Mouse (Mus musculus) neural tube, embryonic 11.5 days (tissue): ENCODE results near the gene Gm17490. TPM values are rescaled to one million over a fixed set of nuclear protein-coding genes. Genes with fewer than 3 reads are reported as not detected.

Experiments
- ATAC-seq: fragments of 200-750 bp; cut with Nextera tagmentation; 2 replicates; pipeline ENCODE4 v1.8.0; 2017; ENCODE audit warnings: moderate number of reproducible peaks, mild to moderate bottlenecking, moderate TSS enrichment, moderate library complexity; ENCODE audit not compliant: insufficient read depth, low FRiP score, low TSS enrichment
- DNase-seq: peaks from one replicate; pipeline ENCODE4 v3.0.0-alpha.2; 2015; ENCODE audit warnings: low spot score
- H3K27ac ChIP-seq: fragments of 300-500 bp; sonication (generic); 2 replicates; pipeline ENCODE4 v1.5.1; 2014; ENCODE audit warnings: low read depth, mild to moderate bottlenecking, low read length
- H3K27me3 ChIP-seq: fragments of 300-500 bp; sonication (generic); 2 replicates; pipeline ENCODE4 v1.6.1; 2014; ENCODE audit warnings: mild to moderate bottlenecking, low read length, mixed read lengths; ENCODE audit not compliant: control insufficient read depth, insufficient read depth
- H3K36me3 ChIP-seq: fragments of 300-500 bp; sonication (generic); 2 replicates; pipeline ENCODE4 v1.6.1; 2014; ENCODE audit warnings: mild to moderate bottlenecking, low read length, moderate library complexity, mixed read lengths; ENCODE audit not compliant: control insufficient read depth, insufficient read depth
- H3K4me1 ChIP-seq: fragments of 300-500 bp; sonication (generic); 2 replicates; pipeline ENCODE4 v1.6.1; 2014; ENCODE audit warnings: low read length, mixed read lengths; ENCODE audit not compliant: control insufficient read depth, insufficient read depth
- H3K4me2 ChIP-seq: fragments of 300-500 bp; sonication (generic); 2 replicates; pipeline ENCODE4 v1.6.1; 2014; ENCODE audit warnings: low read depth, mild to moderate bottlenecking, moderate library complexity
- H3K4me3 ChIP-seq: fragments of 300-500 bp; sonication (generic); 2 replicates; pipeline ENCODE4 v1.5.1; 2014; ENCODE audit warnings: low read depth, low read length
- H3K9ac ChIP-seq: fragments of 300-500 bp; sonication (generic); 2 replicates; pipeline ENCODE4 v1.6.1; 2014; ENCODE audit warnings: mild to moderate bottlenecking, low read length
- H3K9me3 ChIP-seq: fragments of 300-500 bp; sonication (generic); 2 replicates; pipeline ENCODE4 v1.6.1; 2016; ENCODE audit warnings: low read length; ENCODE audit not compliant: control insufficient read depth
- WGBS: fragments of 180-500 bp; shearing (Covaris S2); extraction: QIAGEN DNeasy Blood & Tissue Kit; methylation state at CpG from one replicate; pipeline ENCODE4 v1.1.7; 2014; 5-methylcytosine and 5-hydroxymethylcytosine counted together
- polyA plus RNA-seq: library from polyadenylated mRNA; unstranded; fragments of >200 nt; fragmentation: Nextera tagmentation; extraction: Ambion mirVana; gene quantifications from 2 replicates; pipeline ENCODE4 v1.2.1, GENCODE M21; 2014

Gm17490 gene
- not detected in 2 replicates for polyA plus RNA-seq

DNA sequence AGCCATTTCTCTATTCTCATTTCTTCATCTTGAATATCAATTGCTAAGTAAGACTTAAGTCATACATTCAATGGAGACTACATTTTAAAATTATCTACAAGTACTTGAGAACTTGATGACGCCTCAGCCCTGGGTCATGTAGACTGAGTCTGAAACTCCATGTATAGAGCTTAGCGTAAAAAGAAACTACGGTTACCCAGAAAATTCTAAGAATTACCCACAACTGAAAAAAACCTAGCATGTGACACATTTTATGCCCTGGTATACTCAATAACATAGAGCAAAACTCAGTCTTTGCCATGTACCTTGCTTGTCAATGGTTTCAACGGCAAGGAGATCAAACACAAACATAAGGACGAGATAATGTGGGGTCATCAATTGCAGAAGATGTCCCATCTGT, at the start of gene Gm17490:
Gene Gm17490, minus strand, starts transcription at position 375 of the 400 bp plus-strand sequence.
- Histone ChIP-seq H3K36me3 (no peaks in the 10 kb centered on the region), H3K27me3 (no peaks in the 10 kb centered on the region), H3K9ac (no peak within 1 kb of the TSS), H3K4me2 (no peak within 1 kb of the TSS), H3K9me3 (no peaks in the 10 kb centered on the region), H3K27ac (no peak within 1 kb of the TSS), H3K4me3 (no peak within 1 kb of the TSS), H3K4me1 (no peaks in the 10 kb centered on the region)
- DNase-seq (no peak), ATAC-seq (no peak)
- WGBS: 89% methylated on average over 5 of the region's 5 CpGs

DNA sequence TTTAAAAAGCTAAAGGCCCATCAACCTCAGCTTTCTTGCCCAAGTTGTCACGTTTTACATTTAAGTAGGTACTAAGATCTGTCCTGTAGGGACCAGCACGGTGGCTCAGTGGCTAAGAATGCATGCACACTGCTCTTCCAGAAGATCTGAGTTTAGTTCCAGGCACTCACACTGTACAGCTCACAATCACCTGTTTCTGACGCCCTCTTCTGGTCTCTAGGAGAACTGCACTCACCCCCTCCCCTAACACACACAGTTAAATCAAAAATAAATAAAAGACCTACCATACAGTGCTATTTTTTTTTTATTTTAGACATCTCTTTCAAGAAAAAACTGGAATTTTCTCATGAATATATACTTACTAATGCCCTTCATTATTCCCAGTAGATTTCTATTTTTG, 46.1 kb upstream of the Gm17490 start:
- 26% methylated on average over 3 of the region's 3 CpGs for WGBS
- H3K4me3 ChIP-seq: no peak overlapping the region
- H3K36me3 ChIP-seq: no peaks in the 10 kb centered on the region
- H3K9me3 ChIP-seq: no peaks in the 10 kb centered on the region
- no peak overlapping the region for H3K4me2 ChIP-seq
- no peak for ATAC-seq
- no peaks in the 10 kb centered on the region for H3K4me1 ChIP-seq
- no peak overlapping the region for H3K27ac ChIP-seq
- no peaks in the 10 kb centered on the region for H3K27me3 ChIP-seq
- DNase-seq: no peak
- no peak overlapping the region for H3K9ac ChIP-seq

DNA sequence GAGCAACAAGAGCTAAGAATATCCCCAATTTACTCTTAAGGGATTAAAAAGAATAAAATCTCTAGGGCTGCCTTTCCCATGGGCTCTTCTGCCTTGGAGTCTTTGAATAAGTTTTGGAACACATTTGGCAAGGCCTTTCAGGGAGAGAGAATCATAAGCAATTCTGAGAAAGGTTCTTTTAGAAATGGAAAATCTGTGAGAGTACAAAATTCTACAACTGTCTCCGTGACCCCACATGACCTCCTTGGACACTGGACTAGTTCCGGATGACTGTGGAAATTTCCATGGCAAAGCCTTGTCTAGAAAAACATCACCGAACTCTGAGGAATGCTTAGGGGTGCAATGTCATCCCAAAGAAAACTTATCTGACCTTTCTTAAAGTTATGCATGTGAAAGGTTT, 39.3 kb upstream of the Gm17490 start:
- Histone ChIP-seq H3K36me3 (no peaks in the 10 kb centered on the region), H3K4me1 (no peaks in the 10 kb centered on the region), H3K4me2 (no peak overlapping the region), H3K4me3 (no peak overlapping the region), H3K27me3 (no peaks in the 10 kb centered on the region), H3K9me3 (no peaks in the 10 kb centered on the region), H3K27ac (no peak overlapping the region), H3K9ac (no peak overlapping the region)
- ATAC-seq: no peak
- DNase-seq: no peak
- WGBS: 86% methylated on average over 3 of the region's 3 CpGs

DNA sequence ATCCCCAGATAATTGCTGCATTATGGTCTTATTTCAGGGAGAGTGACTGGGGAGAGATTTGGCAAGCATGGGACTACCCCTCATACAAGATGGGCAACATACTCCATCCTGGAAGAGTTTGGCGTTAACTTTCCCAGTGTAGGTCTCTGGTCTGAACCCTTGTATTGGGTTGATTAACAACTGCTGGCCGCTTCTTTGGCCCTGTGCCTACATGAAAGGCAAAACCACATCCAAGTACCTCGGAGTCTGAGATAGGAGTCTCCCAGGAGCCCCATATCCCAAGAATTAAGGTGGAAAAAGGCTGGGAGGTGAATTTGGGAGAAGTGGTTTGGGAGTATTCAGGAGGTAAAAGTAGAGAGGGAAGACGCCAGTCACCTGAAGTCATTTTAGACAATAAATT, 38.7 kb upstream of the Gm17490 start:
- no peak overlapping the region for H3K4me2 ChIP-seq
- WGBS: 95% methylated on average over 4 of the region's 4 CpGs
- H3K27me3 ChIP-seq: no peaks in the 10 kb centered on the region
- H3K9ac ChIP-seq: no peak overlapping the region
- H3K9me3 ChIP-seq: no peaks in the 10 kb centered on the region
- H3K4me1 ChIP-seq: no peaks in the 10 kb centered on the region
- ATAC-seq (no peak), DNase-seq (no peak)
- H3K36me3 ChIP-seq: no peaks in the 10 kb centered on the region
- no peak overlapping the region for H3K4me3 ChIP-seq
- H3K27ac ChIP-seq: no peak overlapping the region

DNA sequence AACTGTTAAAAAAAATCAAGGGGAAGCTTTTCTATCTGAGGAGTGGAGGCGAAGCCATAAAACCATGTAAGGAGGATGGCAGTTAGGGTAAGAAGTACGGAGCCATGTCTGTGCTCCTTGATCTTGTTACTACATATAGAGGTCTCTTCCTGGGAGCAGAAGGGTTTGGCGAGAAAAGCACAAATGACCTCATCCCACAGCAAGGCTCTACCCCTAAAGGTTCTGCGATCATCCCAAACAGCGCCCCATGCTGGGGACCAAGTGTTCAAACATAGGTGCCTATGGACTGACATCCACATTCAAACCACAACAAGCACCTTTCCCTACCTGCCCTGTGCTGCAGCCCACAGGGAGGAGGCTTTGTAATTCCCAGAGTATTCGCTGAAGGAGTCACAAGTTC, 38.3 kb upstream of the Gm17490 start:
- no peak overlapping the region for H3K9ac ChIP-seq
- no peaks in the 10 kb centered on the region for H3K36me3 ChIP-seq
- no peak for ATAC-seq
- 46% methylated on average over 6 of the region's 6 CpGs for WGBS
- no peaks in the 10 kb centered on the region for H3K27me3 ChIP-seq
- H3K4me3 ChIP-seq: no peak overlapping the region
- no peaks in the 10 kb centered on the region for H3K9me3 ChIP-seq
- H3K4me1 ChIP-seq: no peaks in the 10 kb centered on the region
- DNase-seq: peak; percentile 12
- H3K4me2 ChIP-seq: peak overlapping the region; percentile 23; the same call in 1 of the 2 replicates
- no peak overlapping the region for H3K27ac ChIP-seq

DNA sequence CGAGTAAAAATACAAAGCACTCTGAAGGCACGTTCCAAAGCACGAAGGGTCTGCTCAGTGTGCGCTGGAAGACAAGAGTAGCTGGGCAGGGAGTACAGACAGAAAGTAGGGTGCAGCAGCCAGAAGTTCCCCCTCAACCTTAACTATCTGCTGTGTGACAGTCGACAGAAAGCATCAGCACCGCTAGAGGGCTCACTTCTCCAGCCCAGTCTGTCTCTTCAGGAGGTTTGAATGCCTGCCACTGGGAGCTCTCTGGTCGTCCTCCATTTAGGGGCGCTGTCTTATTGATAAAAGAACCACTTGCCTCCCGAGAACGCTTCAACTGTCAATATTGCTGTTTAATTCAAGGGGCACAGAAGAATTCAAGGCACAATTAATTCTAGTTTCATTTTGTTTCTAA, 37.9 kb upstream of the Gm17490 start:
- no peaks in the 10 kb centered on the region for H3K36me3 ChIP-seq
- H3K9ac ChIP-seq: no peak overlapping the region
- H3K9me3 ChIP-seq: no peaks in the 10 kb centered on the region
- no peak overlapping the region for H3K4me3 ChIP-seq
- ATAC-seq: peak; percentile 79
- no peaks in the 10 kb centered on the region for H3K27me3 ChIP-seq
- DNase-seq: peak; percentile 79
- no peak overlapping the region for H3K27ac ChIP-seq
- no peaks in the 10 kb centered on the region for H3K4me1 ChIP-seq
- 6% methylated on average over 10 of the region's 10 CpGs for WGBS
- peak overlapping the region; percentile 23; the same call in 1 of the 2 replicates for H3K4me2 ChIP-seq

DNA sequence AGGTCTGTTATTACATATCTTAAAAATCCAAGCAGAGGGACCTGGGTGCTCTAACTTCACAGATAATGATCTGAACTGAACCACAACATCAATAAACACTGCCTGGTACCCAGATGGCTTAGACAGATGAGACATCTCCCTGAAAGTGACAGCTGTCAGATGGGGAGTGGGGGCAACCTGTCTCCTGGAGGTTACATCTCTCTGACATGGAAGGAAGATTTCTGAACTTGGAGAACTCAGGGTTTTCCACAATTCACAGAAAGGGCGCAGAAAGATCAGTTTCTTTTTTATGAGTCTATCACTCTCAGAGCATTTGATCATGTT, 36.8 kb upstream of the Gm17490 start:
- no peak overlapping the region for H3K9ac ChIP-seq
- H3K4me3 ChIP-seq: no peak overlapping the region
- H3K4me1 ChIP-seq: no peaks in the 10 kb centered on the region
- H3K27me3 ChIP-seq: no peaks in the 10 kb centered on the region
- H3K4me2 ChIP-seq: no peak overlapping the region
- DNase-seq (no peak), ATAC-seq (no peak)
- no peak overlapping the region for H3K27ac ChIP-seq
- H3K36me3 ChIP-seq: no peaks in the 10 kb centered on the region
- WGBS: 96% methylated on average over 1 of the region's 1 CpGs
- H3K9me3 ChIP-seq: no peaks in the 10 kb centered on the region

DNA sequence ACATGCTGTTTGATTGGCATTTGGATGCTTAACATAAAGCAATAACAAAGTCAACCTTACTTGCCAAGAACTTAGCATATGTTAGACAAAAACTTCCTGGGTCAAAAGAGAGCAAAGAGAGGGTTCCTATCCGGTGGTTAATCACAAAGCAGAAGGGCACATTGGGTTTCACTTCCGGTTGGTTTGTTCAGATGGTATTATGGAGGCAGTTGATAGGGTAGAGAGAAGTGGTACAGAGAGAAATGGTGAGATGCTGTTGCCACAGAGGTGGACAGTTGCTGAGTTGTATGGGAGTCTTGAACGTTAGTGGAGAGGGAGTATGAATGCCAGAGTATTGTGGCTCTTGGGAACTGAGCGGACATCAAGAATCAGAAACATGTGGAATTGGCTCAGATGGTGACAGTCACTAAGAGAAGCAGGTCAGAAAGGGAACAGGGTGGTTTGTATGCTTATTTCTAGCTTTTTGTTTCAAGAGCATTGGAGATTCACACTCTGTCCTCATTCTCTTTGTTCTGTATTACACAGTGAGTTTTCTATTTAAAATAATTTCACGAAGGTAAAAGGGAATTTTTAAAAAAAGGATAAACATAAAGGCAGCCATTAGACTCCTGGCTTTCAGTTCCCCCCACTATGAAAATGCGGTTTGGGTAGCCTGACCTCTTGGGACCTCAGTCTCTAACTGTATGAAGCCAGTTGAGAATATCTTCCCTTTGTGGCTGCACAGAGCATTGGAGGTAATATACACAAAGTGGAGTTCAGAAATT, 36.3 kb upstream of the Gm17490 start:
- no peaks in the 10 kb centered on the region for H3K36me3 ChIP-seq
- DNase-seq (no peak), ATAC-seq (no peak)
- H3K9ac ChIP-seq: no peak overlapping the region
- H3K9me3 ChIP-seq: no peaks in the 10 kb centered on the region
- no peak overlapping the region for H3K27ac ChIP-seq
- no peak overlapping the region for H3K4me3 ChIP-seq
- H3K4me1 ChIP-seq: no peaks in the 10 kb centered on the region
- WGBS: 84% methylated on average over 6 of the region's 6 CpGs
- H3K27me3 ChIP-seq: no peaks in the 10 kb centered on the region
- H3K4me2 ChIP-seq: no peak overlapping the region

DNA sequence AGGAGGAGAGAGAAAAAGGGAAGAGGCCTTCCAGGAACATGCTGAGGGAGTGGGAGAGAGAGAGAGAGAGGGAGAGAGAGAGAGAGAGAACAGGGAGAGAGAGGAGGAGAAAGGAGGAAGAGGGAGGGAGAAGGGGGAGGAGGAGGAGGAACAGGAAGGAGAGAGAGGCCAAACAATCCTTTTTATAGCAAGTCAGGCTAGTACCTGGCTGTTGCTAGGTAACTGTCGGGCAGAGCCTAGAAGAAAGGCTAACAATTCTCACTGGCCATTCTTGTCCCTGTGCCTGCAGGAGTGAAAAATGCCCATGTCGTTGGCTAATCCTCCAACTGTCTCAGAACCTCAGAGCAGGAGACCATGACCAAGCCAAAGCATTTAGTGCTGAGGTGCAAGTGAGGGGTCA, 33.2 kb upstream of the Gm17490 start:
- WGBS: 32% methylated on average over 2 of the region's 2 CpGs
- no peak for ATAC-seq

More for the DNA sequence above, 33.2 kb upstream of the Gm17490 start:
- no peak overlapping the region for H3K27ac ChIP-seq
- no peaks in the 10 kb centered on the region for H3K9me3 ChIP-seq
- H3K4me3 ChIP-seq: no peak overlapping the region
- H3K27me3 ChIP-seq: no peaks in the 10 kb centered on the region
- H3K4me1 ChIP-seq: no peaks in the 10 kb centered on the region
- H3K9ac ChIP-seq: no peak overlapping the region
- no peak overlapping the region for H3K4me2 ChIP-seq
- H3K36me3 ChIP-seq: no peaks in the 10 kb centered on the region
- DNase-seq: no peak
